Mouse (Mus musculus) kidney, embryonic 16.5 days (tissue): Measurements from ENCODE around the gene Dapl1. TPM values are rescaled to one million over a fixed set of nuclear protein-coding genes. Genes with fewer than 3 reads are reported as not detected.
A peak's percentile ranks its signal among the peaks of the same experiment; 100 is the strongest.

Experiments used
- ATAC-seq: fragments of 200-750 bp; cut with Nextera tagmentation; 2 replicates; pipeline ENCODE4 v1.8.0; 2017; ENCODE audit warnings: moderate TSS enrichment; ENCODE audit not compliant: low FRiP score, low TSS enrichment
- H3K27ac ChIP-seq: fragments of 300-500 bp; sonication (generic); 2 replicates; pipeline ENCODE4 v1.5.1; 2014; ENCODE audit warnings: low read length
- H3K27me3 ChIP-seq: fragments of 300-500 bp; sonication (generic); 2 replicates; pipeline ENCODE4 v1.6.1; 2014; ENCODE audit warnings: low read length, control low read depth, mixed read lengths; ENCODE audit not compliant: insufficient read depth
- H3K36me3 ChIP-seq: fragments of 300-500 bp; sonication (generic); 2 replicates; pipeline ENCODE4 v1.6.1; 2014; ENCODE audit warnings: low read length, control low read depth, mixed read lengths; ENCODE audit not compliant: insufficient read depth
- H3K4me1 ChIP-seq: fragments of 300-500 bp; sonication (generic); 2 replicates; pipeline ENCODE4 v1.6.1; 2014; ENCODE audit warnings: low read length, control low read depth, mixed read lengths; ENCODE audit not compliant: insufficient read depth
- H3K4me2 ChIP-seq: fragments of 300-500 bp; sonication (generic); replicated peaks from 2 replicates; pipeline ENCODE4 v1.6.1; 2014; ENCODE audit warnings: low read depth, low read length
- H3K4me3 ChIP-seq: fragments of 300-500 bp; sonication (generic); 2 replicates; pipeline ENCODE4 v1.5.1; 2014; ENCODE audit warnings: mild to moderate bottlenecking, low read length
- H3K9ac ChIP-seq: fragments of 300-500 bp; sonication (generic); replicated peaks from 2 replicates; pipeline ENCODE4 v1.6.1; 2014; ENCODE audit warnings: low read length
- H3K9me3 ChIP-seq: fragments of 300-500 bp; sonication (generic); 2 replicates; pipeline ENCODE4 v1.6.1; 2016; ENCODE audit warnings: low read length, control low read depth
- WGBS: fragments of 180-500 bp; shearing (Covaris S2); extraction: QIAGEN DNeasy Blood & Tissue Kit; methylation state at CpG from one replicate; pipeline ENCODE4 v1.1.7; 2014; 5-methylcytosine and 5-hydroxymethylcytosine counted together
- polyA plus RNA-seq: library from polyadenylated mRNA; unstranded; fragments of >200 nt; fragmentation: Nextera tagmentation; extraction: Ambion mirVana; gene quantifications from 2 replicates; pipeline ENCODE4 v1.2.1, GENCODE M21; 2015

Gene Dapl1
- polyA plus RNA-seq, 1 experiment from 2014 or later, result 4.6 TPM

DNA sequence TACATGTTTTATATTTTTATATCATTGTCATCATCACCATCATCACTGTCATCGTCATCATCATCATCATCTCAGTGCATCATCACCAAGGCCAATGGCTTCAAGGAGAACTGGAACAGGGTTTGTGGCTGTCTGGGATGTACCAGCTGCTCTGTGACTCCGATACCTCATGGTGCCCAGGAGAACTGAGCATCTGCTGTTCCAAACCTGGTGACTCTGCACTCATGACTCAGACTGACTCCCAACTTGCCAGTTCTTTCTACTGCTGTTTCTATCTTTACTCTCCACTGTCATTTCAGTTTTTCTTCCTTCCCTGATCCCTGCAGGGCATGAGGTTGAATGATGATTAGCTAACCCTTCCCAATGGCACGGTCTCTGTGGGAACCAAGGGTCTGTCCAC, 46.4 kb downstream of the Dapl1 start:
- no peaks in the 10 kb centered on the region for H3K36me3 ChIP-seq
- no peak for ATAC-seq
- H3K9ac ChIP-seq, result no peak overlapping the region
- H3K4me1 ChIP-seq, result peaks cover 36% of the 10 kb centered on the region
- H3K9me3 ChIP-seq, result no peaks in the 10 kb centered on the region
- H3K4me2 ChIP-seq, result no peak overlapping the region
- no peak overlapping the region for H3K4me3 ChIP-seq
- WGBS, result 89% methylated on average over 3 of the region's 3 CpGs
- no peak overlapping the region for H3K27ac ChIP-seq
- H3K27me3 ChIP-seq, result no peaks in the 10 kb centered on the region

DNA sequence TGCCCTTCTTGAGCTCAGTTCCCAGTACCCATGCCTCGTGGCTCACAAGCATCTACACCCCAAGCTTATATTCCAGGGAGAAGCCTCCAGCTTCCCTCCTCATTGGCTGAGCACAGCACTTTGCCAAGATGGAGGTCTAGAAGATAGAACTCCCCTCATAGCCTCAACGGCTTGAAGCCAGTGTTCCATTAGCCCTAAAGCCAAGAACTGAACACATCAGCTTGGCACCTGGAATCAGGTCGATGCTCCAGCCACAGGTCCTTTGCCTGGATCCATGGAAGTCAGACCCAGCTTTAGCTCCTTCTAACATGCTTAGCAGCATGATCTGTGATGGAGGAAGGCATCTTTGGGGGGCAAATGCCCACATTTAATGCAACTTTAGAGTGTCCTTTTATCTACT, 48.5 kb downstream of the Dapl1 start:
- no peak overlapping the region for H3K27ac ChIP-seq
- no peak overlapping the region for H3K9ac ChIP-seq
- 81% methylated on average over 3 of the region's 3 CpGs for WGBS
- no peak overlapping the region for H3K4me2 ChIP-seq
- peaks cover 26% of the 10 kb centered on the region for H3K4me1 ChIP-seq
- H3K4me3 ChIP-seq, result no peak overlapping the region
- no peaks in the 10 kb centered on the region for H3K36me3 ChIP-seq
- H3K27me3 ChIP-seq, result no peaks in the 10 kb centered on the region
- H3K9me3 ChIP-seq, result no peaks in the 10 kb centered on the region
- ATAC-seq, result no peak

DNA sequence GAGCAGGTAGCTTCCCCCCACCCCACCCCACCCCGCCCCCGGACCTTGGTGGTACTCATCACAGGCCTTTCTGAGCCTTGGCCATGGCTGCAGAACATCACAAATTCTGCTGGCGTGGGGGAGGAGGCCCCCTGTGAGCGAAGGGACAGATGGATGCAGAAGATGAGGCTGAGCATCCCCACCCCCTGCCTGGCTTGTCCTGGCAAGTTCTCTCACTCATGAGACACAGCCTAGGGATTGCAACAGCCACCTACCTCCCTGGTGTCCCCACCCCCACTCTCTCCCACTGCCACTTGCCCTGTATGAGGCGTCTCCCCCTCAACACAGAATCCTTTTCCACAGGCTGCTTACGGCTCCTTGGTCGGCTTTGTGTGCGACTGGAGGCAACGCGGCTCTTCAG, 49.1 kb downstream of the Dapl1 start:
- 66% methylated on average over 10 of the region's 10 CpGs for WGBS
- H3K4me2 ChIP-seq, result no peak overlapping the region
- H3K4me3 ChIP-seq, result no peak overlapping the region
- peaks cover 28% of the 10 kb centered on the region for H3K4me1 ChIP-seq
- no peak overlapping the region for H3K27ac ChIP-seq
- no peak overlapping the region for H3K9ac ChIP-seq
- peak; percentile 19; the same call in 1 of the 2 replicates for ATAC-seq
- H3K27me3 ChIP-seq, result no peaks in the 10 kb centered on the region
- H3K36me3 ChIP-seq, result no peaks in the 10 kb centered on the region
- no peaks in the 10 kb centered on the region for H3K9me3 ChIP-seq

DNA sequence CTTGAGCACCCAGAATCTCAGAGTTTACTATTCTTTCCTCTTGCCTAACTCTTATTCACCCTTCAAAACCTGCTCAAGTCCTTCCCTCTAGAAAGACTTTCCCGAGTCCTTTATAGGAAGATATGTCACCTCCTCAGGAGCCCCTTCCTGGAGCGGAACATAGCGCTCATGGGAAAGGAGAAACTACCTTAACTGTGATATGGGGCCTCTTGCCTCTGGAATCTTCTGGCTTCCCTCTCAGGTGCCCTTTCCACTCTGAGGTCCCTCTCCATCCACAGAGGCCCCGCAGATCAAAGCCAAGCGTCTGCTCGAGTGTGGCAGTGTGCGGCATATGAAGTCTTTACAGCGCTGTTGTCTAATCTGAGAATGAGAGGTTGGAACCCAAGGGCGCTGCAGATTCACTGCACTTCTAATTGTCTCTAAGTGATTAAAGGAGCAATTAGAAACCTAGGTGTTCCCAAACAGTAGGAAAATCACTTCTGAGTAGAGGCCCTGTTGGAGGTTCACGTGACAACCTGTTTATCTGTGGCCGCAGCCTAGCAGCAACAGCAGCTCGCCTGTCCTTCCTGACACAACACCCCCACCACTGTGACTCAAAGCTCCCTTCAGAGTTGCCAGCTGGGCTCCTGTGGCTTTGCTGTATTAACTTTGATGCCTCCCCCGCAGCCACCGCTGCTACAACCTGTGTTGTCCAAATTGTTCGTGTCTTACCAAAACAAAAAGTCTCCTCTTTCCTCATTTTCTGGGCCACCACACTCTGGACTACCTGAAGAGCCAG, 49.7 kb downstream of the Dapl1 start:
- Histone ChIP-seq H3K27me3 (no peaks in the 10 kb centered on the region), H3K9ac (no peak overlapping the region; the same call in 1 of the 2 replicates), H3K9me3 (no peaks in the 10 kb centered on the region), H3K4me1 (peaks cover 28% of the 10 kb centered on the region), H3K4me2 (no peak overlapping the region), H3K36me3 (no peaks in the 10 kb centered on the region), H3K27ac (no peak overlapping the region), H3K4me3 (no peak overlapping the region)
- no peak for ATAC-seq
- WGBS, result 55% methylated on average over 15 of the region's 15 CpGs

DNA sequence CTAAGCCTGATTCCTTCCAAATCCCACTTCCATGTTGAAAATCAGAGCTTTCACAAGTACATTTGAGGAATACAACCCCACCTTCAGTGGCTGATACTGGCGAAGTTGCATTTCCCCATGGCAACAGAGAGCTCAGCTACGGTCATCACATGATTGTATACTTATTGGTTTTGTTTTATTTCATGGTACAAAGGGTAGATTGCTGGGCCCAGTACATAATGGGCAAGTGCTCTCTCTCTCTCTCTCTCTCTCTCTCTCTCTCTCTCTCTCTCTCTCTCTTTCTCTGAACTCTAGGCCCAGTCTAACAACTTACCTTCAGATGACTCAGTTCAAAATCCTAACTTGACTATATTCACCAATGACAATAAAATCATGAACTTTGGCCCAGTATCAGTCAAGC, 52.5 kb downstream of the Dapl1 start:
- Histone ChIP-seq H3K4me3 (no peak overlapping the region), H3K27me3 (no peaks in the 10 kb centered on the region), H3K4me1 (peaks cover 18% of the 10 kb centered on the region), H3K27ac (no peak overlapping the region), H3K4me2 (no peak overlapping the region), H3K36me3 (no peaks in the 10 kb centered on the region), H3K9ac (no peak overlapping the region), H3K9me3 (no peaks in the 10 kb centered on the region)
- 96% methylated on average over 2 of the region's 2 CpGs for WGBS
- ATAC-seq, result no peak

DNA sequence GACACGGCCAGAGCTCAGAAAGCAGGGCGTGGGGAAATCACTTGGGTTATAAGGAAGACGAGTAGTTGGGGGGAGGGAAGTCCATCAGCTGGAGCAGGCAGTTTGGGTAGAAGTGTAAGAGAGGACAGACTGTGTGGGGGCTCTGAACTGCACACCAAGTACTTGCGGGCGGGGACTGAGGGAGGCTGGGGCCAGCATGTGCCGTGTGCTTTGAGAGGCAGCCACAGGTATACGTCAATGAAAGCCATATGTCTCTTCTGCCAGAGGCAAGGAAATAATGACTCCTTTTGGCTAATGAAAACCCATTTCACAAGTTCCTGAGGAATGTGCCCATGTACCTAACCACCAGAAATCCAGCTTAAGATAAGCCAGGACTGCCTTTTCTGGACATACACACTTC, 53.6 kb downstream of the Dapl1 start:
- H3K27me3 ChIP-seq, result no peaks in the 10 kb centered on the region
- no peak overlapping the region for H3K27ac ChIP-seq
- H3K4me2 ChIP-seq, result no peak overlapping the region
- H3K9ac ChIP-seq, result no peak overlapping the region
- H3K4me3 ChIP-seq, result no peak overlapping the region
- no peak for ATAC-seq
- H3K36me3 ChIP-seq, result no peaks in the 10 kb centered on the region
- no peaks in the 10 kb centered on the region for H3K9me3 ChIP-seq
- WGBS, result 60% methylated on average over 7 of the region's 7 CpGs
- H3K4me1 ChIP-seq, result peaks cover 27% of the 10 kb centered on the region

DNA sequence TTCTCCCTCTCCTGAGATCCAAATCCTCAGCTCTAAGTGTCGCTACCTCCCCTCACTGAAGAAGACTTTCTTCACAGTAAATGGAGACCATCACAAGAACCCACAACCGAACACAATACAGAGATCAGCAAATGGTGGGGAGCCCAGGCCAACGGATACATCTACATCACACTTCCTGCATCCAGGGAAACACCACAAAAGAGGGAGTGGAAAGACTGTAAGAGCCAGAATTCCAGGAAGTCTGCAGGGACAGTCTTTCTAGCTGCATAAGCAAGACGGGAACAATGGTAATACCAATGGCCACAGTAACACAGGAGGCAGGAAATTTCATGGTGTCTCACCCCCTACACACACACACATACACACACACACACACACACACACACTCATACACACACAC, 55.3 kb downstream of the Dapl1 start:
- Histone ChIP-seq H3K4me3 (no peak overlapping the region), H3K9me3 (no peaks in the 10 kb centered on the region), H3K36me3 (no peaks in the 10 kb centered on the region), H3K4me1 (peaks cover 32% of the 10 kb centered on the region), H3K27ac (no peak overlapping the region), H3K9ac (no peak overlapping the region), H3K27me3 (no peaks in the 10 kb centered on the region), H3K4me2 (no peak overlapping the region)
- ATAC-seq, result no peak
- 60% methylated on average over 4 of the region's 4 CpGs for WGBS

DNA sequence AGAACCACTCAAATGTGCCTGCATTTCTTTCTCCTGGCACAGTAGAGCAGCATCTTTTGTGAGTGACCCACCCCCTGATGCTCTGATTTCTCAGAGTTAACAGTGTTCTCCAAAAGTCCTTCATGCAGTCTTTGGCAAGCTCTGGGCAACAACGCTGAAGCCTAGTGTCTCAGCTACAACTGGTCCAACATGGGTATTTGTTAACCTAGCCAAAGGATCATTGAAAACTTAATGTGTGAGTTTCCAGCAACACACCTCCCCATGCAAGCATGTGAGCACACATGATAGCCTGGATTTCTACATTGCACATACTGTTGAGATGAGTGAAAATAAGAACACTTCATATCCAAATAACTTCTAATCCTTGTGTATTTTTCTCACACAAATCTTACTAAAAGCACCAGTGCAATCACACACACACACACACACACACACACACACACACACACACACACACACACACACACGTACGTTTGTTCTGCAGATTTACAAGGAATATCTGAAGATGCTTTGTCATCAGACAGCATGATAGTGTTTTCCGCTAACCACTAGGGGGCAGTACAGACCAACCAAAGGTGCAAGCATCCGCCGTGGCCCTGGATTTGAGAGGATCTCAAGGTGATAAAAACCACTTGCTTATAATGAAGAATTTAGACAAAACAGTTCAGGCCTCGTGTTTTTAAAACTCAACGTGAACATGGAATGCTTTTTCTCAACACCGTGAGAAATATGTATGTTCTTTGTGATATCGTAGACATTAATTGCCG, 56.9 kb downstream of the Dapl1 start:
- no peak overlapping the region for H3K9ac ChIP-seq
- no peaks in the 10 kb centered on the region for H3K27me3 ChIP-seq
- 21% methylated on average over 11 of the region's 11 CpGs for WGBS
- no peaks in the 10 kb centered on the region for H3K36me3 ChIP-seq
- peaks cover 39% of the 10 kb centered on the region for H3K4me1 ChIP-seq
- H3K9me3 ChIP-seq, result no peaks in the 10 kb centered on the region
- H3K4me3 ChIP-seq, result no peak overlapping the region
- H3K27ac ChIP-seq, result no peak overlapping the region; the same call in 1 of the 2 replicates
- H3K4me2 ChIP-seq, result no peak overlapping the region
- peak; percentile 53; the same call in 1 of the 2 replicates for ATAC-seq

DNA sequence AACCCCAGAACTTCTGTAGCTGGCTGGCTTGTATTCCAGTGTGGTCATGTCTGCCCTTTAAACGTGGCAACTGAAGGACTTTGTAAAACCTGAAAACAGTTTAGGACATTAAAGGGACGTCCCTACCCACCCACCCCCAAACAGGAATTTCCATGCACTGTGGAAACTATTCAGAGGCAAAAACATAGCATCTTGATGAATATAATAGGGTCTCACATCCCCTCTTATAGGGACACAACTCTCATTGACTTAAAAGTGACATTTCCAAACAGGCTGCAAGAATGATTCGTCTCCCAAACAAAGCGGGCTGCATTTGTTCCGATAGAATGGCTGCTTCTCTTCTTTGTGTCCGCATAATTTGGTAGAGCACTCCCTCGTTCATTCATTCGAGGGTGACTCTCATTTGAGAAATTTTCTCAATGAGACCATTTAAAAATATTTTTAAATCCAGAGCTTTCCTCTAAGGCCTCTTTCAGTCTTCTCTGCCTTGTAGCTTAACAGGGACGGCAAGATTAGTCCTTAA, 59.2 kb downstream of the Dapl1 start:
- Histone ChIP-seq H3K9ac (no peak overlapping the region), H3K9me3 (no peaks in the 10 kb centered on the region), H3K36me3 (no peaks in the 10 kb centered on the region), H3K27me3 (no peaks in the 10 kb centered on the region), H3K27ac (no peak overlapping the region), H3K4me3 (no peak overlapping the region), H3K4me2 (no peak overlapping the region), H3K4me1 (peaks cover 36% of the 10 kb centered on the region)
- no peak for ATAC-seq
- 43% methylated on average over 9 of the region's 9 CpGs for WGBS
